Comparison of ENCODE assay signal across 20 mouse cellular contexts in the genomic region with DNA sequence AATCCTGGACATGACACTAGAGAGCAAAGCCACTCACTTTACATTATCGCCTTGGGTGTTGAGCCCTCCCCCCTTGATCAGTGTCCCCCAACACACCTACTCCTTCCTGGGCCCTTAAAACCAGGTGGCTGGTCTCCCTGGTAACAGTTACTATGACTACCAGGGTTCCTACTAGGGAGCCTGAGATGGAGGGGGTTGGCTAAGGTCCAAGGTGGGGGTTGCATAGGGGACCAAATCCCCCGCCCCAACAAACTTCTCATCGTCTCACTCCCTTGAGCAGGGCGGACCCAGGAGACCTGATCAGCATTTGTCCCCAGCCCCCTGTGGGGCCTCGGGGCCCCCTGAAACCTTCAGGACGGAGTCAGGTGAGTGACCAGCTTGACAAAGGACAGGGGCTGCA. TPM values are rescaled to one million over a fixed set of nuclear protein-coding genes. Genes with fewer than 3 reads are reported as not detected.
DNase-seq lines count a peak whose midpoint lies in the region; ATAC-seq lines count a peak whose summit lies in the region.
"Had no signal": no experiment of that assay in that cellular context is flagged by ENCODE, and none has a peak within 500 bp of the region (broad histone marks: within the 10 kb centered on the region; RNA-seq: fewer than 3 reads in every experiment).

No protein-coding gene starts in this region.

- H3K4me1 ChIP-seq in hindbrain, embryonic 13.5 days (replicated peaks) = peaks cover 41% of the 10 kb centered on the region
- H3K4me1 ChIP-seq in hindbrain, embryonic 10.5 days (replicated peaks) = peaks cover 50% of the 10 kb centered on the region

- H3K27ac ChIP-seq in hindbrain, embryonic 13.5 days = no peak overlapping the region
- H3K27ac ChIP-seq in hindbrain, embryonic 10.5 days = no peak overlapping the region
- H3K27ac ChIP-seq: forebrain, embryonic 10.5 days; gastrocnemius, adult 2 months; limb, embryonic 13.5 days; liver, embryonic 12.5 days; neural tube, embryonic 12.5 days had no signal

- H3K4me2 ChIP-seq in hindbrain, embryonic 13.5 days = peak overlapping the region; percentile 76; the same call in 1 of the 2 replicates
- H3K4me2 ChIP-seq: heart, embryonic 11.5 days; limb, embryonic 13.5 days; liver, embryonic 12.5 days had no signal

- DNase-seq in cerebellum, adult 9-10 months = peak; percentile 40
- no peak for DNase-seq in cerebellum, postnatal 4 days (ENCODE audit: low spot score in 2 of 2)
- no peak for DNase-seq in hindbrain, embryonic 10.5 days (ENCODE audit: low spot score)
- peak; percentile 59 for DNase-seq in testis, postnatal 10 days (ENCODE audit: low spot score)
- DNase-seq in testis, postnatal 14 days (ENCODE audit: low spot score) = no peak
- DNase-seq: adrenal gland, postnatal 25 days; gastrocnemius, adult 2 months; kidney, postnatal 25 days; lung, adult 18-20 months; lung, postnatal 10 days; midbrain, embryonic 14.5 days; thymus, postnatal 25 days had no signal

- H3K36me3 ChIP-seq in hindbrain, embryonic 13.5 days = peaks cover 52% of the 10 kb centered on the region
- H3K36me3 ChIP-seq in hindbrain, embryonic 10.5 days = peaks cover 53% of the 10 kb centered on the region
- H3K36me3 ChIP-seq: liver, embryonic 12.5 days had no signal

- no peak overlapping the region for H3K4me3 ChIP-seq in hindbrain, embryonic 13.5 days
- H3K4me3 ChIP-seq in hindbrain, embryonic 10.5 days = no peak overlapping the region
- H3K4me3 ChIP-seq: gastrocnemius, adult 2 months; limb, embryonic 13.5 days; liver, embryonic 12.5 days; neural tube, embryonic 12.5 days had no signal

- H3K9me3 ChIP-seq in hindbrain, embryonic 13.5 days = no peaks in the 10 kb centered on the region
- H3K9me3 ChIP-seq in hindbrain, embryonic 10.5 days = no peaks in the 10 kb centered on the region
- H3K9me3 ChIP-seq: forebrain, embryonic 10.5 days; limb, embryonic 13.5 days; liver, embryonic 12.5 days; neural tube, embryonic 12.5 days had no signal

- WGBS in hindbrain, embryonic 13.5 days = 80% methylated on average over 6 of the region's 6 CpGs
- 82% methylated on average over 6 of the region's 6 CpGs for WGBS in hindbrain, embryonic 10.5 days

- H3K27me3 ChIP-seq in hindbrain, embryonic 13.5 days = no peaks in the 10 kb centered on the region
- 0 out of 2 replicates have a peak, but pooled peaks cover 3% of the 10 kb centered on the region for H3K27me3 ChIP-seq in hindbrain, embryonic 10.5 days (ENCODE audit: insufficient read depth, poor library complexity, severe bottlenecking)
- H3K27me3 ChIP-seq: limb, embryonic 13.5 days; neural tube, embryonic 12.5 days had no signal

- no peak for ATAC-seq in hindbrain, embryonic 13.5 days (ENCODE audit: low FRiP score)
- ATAC-seq in megakaryocyte-erythroid progenitor cell, adult 5-6 weeks (replicated peaks; ENCODE audit: low FRiP score, low TSS enrichment, poor library complexity, severe bottlenecking) = no peak
- ATAC-seq: intestine, postnatal 0 days; liver, embryonic 12.5 days had no signal

- no peak overlapping the region for H3K9ac ChIP-seq in hindbrain, embryonic 13.5 days
- H3K9ac ChIP-seq: limb, embryonic 13.5 days; liver, embryonic 12.5 days had no signal

RNA-seq across cellular contexts. Expression of a gene that starts 3.7 kb away (rescaled TPM):
- 48.4 and 49.6 TPM in 2 replicates for polyA plus RNA-seq in hindbrain, embryonic 13.5 days (2015; fragmentation: Nextera tagmentation; extraction: Ambion mirVana)
- 28.9 and 53.1 TPM in 2 replicates for polyA plus RNA-seq in hindbrain, embryonic 10.5 days (2016; fragmentation: Nextera tagmentation; extraction: Ambion mirVana)
- 0.94 and 3.0 TPM in 2 replicates for total RNA-seq in megakaryocyte-erythroid progenitor cell, adult 5-6 weeks (2014; fragmentation: Nextera tagmentation)
- total RNA-seq in megakaryocyte-erythroid progenitor cell, adult 5-6 weeks (2017) = 0.38 and 0.66 TPM in 2 replicates

RNA-seq across cellular contexts. Expression of a gene that starts 29.1 kb away (rescaled TPM):
- polyA plus RNA-seq in hindbrain, embryonic 13.5 days (2015; fragmentation: Nextera tagmentation; extraction: Ambion mirVana) = 23.8 and 24.9 TPM in 2 replicates
- 22.4 and 27.2 TPM in 2 replicates for polyA plus RNA-seq in hindbrain, embryonic 10.5 days (2016; fragmentation: Nextera tagmentation; extraction: Ambion mirVana)
- total RNA-seq in megakaryocyte-erythroid progenitor cell, adult 5-6 weeks (2014; fragmentation: Nextera tagmentation) = 13.0 and 26.7 TPM in 2 replicates
- total RNA-seq in megakaryocyte-erythroid progenitor cell, adult 5-6 weeks (2017) = 8.2 and 10.7 TPM in 2 replicates

RNA-seq across cellular contexts. Expression of a gene that starts 33.4 kb away (rescaled TPM):
- polyA plus RNA-seq in hindbrain, embryonic 13.5 days (2015; fragmentation: Nextera tagmentation; extraction: Ambion mirVana) = 6.1 and 6.5 TPM in 2 replicates
- polyA plus RNA-seq in hindbrain, embryonic 10.5 days (2016; fragmentation: Nextera tagmentation; extraction: Ambion mirVana) = 5.6 and 6.8 TPM in 2 replicates
- total RNA-seq in megakaryocyte-erythroid progenitor cell, adult 5-6 weeks (2014; fragmentation: Nextera tagmentation) = 2.3 and 5.3 TPM in 2 replicates
- total RNA-seq in megakaryocyte-erythroid progenitor cell, adult 5-6 weeks (2017) = 3.3 and 5.9 TPM in 2 replicates

Comparison
In these comparisons a context has a peak if more than half of its experiments do, and no peak if none do; other contexts are left out.
1. DNase-seq: peak in cerebellum, adult 9-10 months (single experiment) and testis, postnatal 10 days (single experiment); none in cerebellum, postnatal 4 days (0 of 2), hindbrain, embryonic 10.5 days (single experiment) and testis, postnatal 14 days (single experiment).